Mouse (Mus musculus) midbrain, embryonic 10.5 days (tissue): Measurements from ENCODE around the gene Eci3. TPM values are rescaled to one million over a fixed set of nuclear protein-coding genes. Genes with fewer than 3 reads are reported as not detected.
"Not testable (repeated sequence)": the region's sequence is repeated elsewhere in the genome, so short reads cannot be mapped to it uniquely, and the experiment has no call there.

Experiments
- DNase-seq: peaks from one replicate; pipeline ENCODE4 v3.0.0-alpha.2; 2017; ENCODE audit warnings: low spot score
- H3K27ac ChIP-seq: fragments of 300-500 bp; sonication (generic); replicated peaks from 2 replicates; pipeline ENCODE4 v1.5.1; 2016; ENCODE audit warnings: mild to moderate bottlenecking
- H3K27me3 ChIP-seq: fragments of 300-500 bp; sonication (generic); 2 replicates; pipeline ENCODE4 v1.6.1; 2016; ENCODE audit warnings: low read depth, mild to moderate bottlenecking; ENCODE audit not compliant: poor library complexity, severe bottlenecking
- H3K36me3 ChIP-seq: fragments of 300-500 bp; sonication (generic); 2 replicates; pipeline ENCODE4 v1.6.1; 2016; ENCODE audit warnings: mild to moderate bottlenecking, moderate library complexity
- H3K4me1 ChIP-seq: fragments of 300-500 bp; sonication (generic); 2 replicates; pipeline ENCODE4 v1.6.1; 2016
- H3K4me3 ChIP-seq: fragments of 300-500 bp; sonication (generic); 2 replicates; pipeline ENCODE4 v1.5.1; 2016; ENCODE audit warnings: mild to moderate bottlenecking, moderate library complexity
- H3K9me3 ChIP-seq: fragments of 300-500 bp; sonication (generic); replicated peaks from 2 replicates; pipeline ENCODE4 v1.6.1; 2016; ENCODE audit warnings: mild to moderate bottlenecking
- WGBS: fragments of 180-500 bp; shearing (Covaris S2); methylation state at CpG from one replicate; pipeline ENCODE4 v1.1.7; 2016; 5-methylcytosine and 5-hydroxymethylcytosine counted together
- polyA plus RNA-seq: library from polyadenylated mRNA; unstranded; fragments of >200 nt; fragmentation: Nextera tagmentation; extraction: Ambion mirVana; gene quantifications from 2 replicates; pipeline ENCODE4 v1.2.1, GENCODE M21; 2016

Gene Eci3
- polyA plus RNA-seq, 1 experiment from 2014 or later: 0.32 TPM

- not testable (repeated sequence) for H3K4me1 ChIP-seq
These were observed 8.8 kb upstream of the Eci3 start for GRCm38 (mm10) chr13:34972456-34972855.

GRCm38 (mm10) chr13:34965647-34966046 lies 2.0 kb upstream of the Eci3 start:
- H3K9me3 ChIP-seq, H3K4me3 ChIP-seq, DNase-seq, H3K27ac ChIP-seq, H3K36me3 ChIP-seq: not testable (repeated sequence)
- H3K4me1 ChIP-seq: peaks cover 18% of the 10 kb centered on the region
- WGBS: 77% methylated on average over 9 of the region's 9 CpGs
- H3K27me3 ChIP-seq: peaks cover 44% of the 10 kb centered on the region

More at GRCm38 (mm10) chr13:34972456-34972855, 8.8 kb upstream of the Eci3 start:
- not testable (repeated sequence) for H3K27me3 ChIP-seq, H3K9me3 ChIP-seq, H3K27ac ChIP-seq, DNase-seq, H3K4me3 ChIP-seq
- peaks cover 12% of the 10 kb centered on the region for H3K36me3 ChIP-seq

GRCm38 (mm10) chr13:34964866-34965265 lies 1.3 kb upstream of the Eci3 start:
- no peaks in the 10 kb centered on the region for H3K9me3 ChIP-seq
- H3K27me3 ChIP-seq: peaks cover 44% of the 10 kb centered on the region
- peak overlapping the region; percentile 62 for H3K4me3 ChIP-seq
- H3K36me3 ChIP-seq: no peaks in the 10 kb centered on the region
- peaks cover 18% of the 10 kb centered on the region for H3K4me1 ChIP-seq
- no peak overlapping the region for H3K27ac ChIP-seq
- 4% methylated on average over 5 of the region's 5 CpGs for WGBS
- DNase-seq: no peak

GRCm38 (mm10) chr13:34964419-34964818 lies 809 bp upstream of the Eci3 start:
- no peak overlapping the region for H3K27ac ChIP-seq
- no peaks in the 10 kb centered on the region for H3K36me3 ChIP-seq
- peak; percentile 22 for DNase-seq
- H3K9me3 ChIP-seq: no peaks in the 10 kb centered on the region
- peak overlapping the region; percentile 62 for H3K4me3 ChIP-seq
- 6% methylated on average over 14 of the region's 14 CpGs for WGBS
- peaks cover 18% of the 10 kb centered on the region for H3K4me1 ChIP-seq
- H3K27me3 ChIP-seq: peaks cover 44% of the 10 kb centered on the region

GRCm38 (mm10) chr13:34960996-34961770 lies 2.4 kb downstream of the Eci3 start:
- Histone ChIP-seq H3K27me3 (peaks cover 38% of the 10 kb centered on the region), H3K9me3 (no peaks in the 10 kb centered on the region), H3K27ac (no peak overlapping the region), H3K36me3 (no peaks in the 10 kb centered on the region), H3K4me3 (no peak overlapping the region), H3K4me1 (peaks cover 18% of the 10 kb centered on the region)
- 83% methylated on average over 4 of the region's 4 CpGs for WGBS
- no peak for DNase-seq

GRCm38 (mm10) chr13:34958158-34958557 lies 5.5 kb downstream of the Eci3 start:
- not testable (repeated sequence) for H3K27ac ChIP-seq, H3K27me3 ChIP-seq, H3K4me1 ChIP-seq, DNase-seq, H3K4me3 ChIP-seq, H3K36me3 ChIP-seq, H3K9me3 ChIP-seq
- WGBS: 90% methylated on average over 3 of the region's 3 CpGs

- 86% methylated on average over 4 of the region's 4 CpGs for WGBS
- no peaks in the 10 kb centered on the region for H3K9me3 ChIP-seq
- H3K27me3 ChIP-seq: no peaks in the 10 kb centered on the region
- no peak overlapping the region for H3K27ac ChIP-seq
- H3K4me1 ChIP-seq: no peaks in the 10 kb centered on the region
- H3K4me3 ChIP-seq: no peak overlapping the region
- DNase-seq: no peak
- no peaks in the 10 kb centered on the region for H3K36me3 ChIP-seq
These were observed 6.7 kb downstream of the Eci3 start for GRCm38 (mm10) chr13:34956901-34957300.

- not testable (repeated sequence) for DNase-seq, H3K4me1 ChIP-seq, H3K4me3 ChIP-seq, H3K27ac ChIP-seq, H3K9me3 ChIP-seq, H3K27me3 ChIP-seq, H3K36me3 ChIP-seq
- WGBS: 93% methylated on average over 2 of the region's 2 CpGs
These were observed 12.2 kb downstream of the Eci3 start for GRCm38 (mm10) chr13:34951437-34951836.

GRCm38 (mm10) chr13:34942370-34942769 lies 21.2 kb downstream of the Eci3 start:
- DNase-seq: no peak
- Histone ChIP-seq H3K4me1 (no peaks in the 10 kb centered on the region), H3K4me3 (no peak overlapping the region), H3K27me3 (no peaks in the 10 kb centered on the region), H3K27ac (no peak overlapping the region), H3K36me3 (no peaks in the 10 kb centered on the region), H3K9me3 (no peaks in the 10 kb centered on the region)

GRCm38 (mm10) chr13:34934931-34935644 lies 28.5 kb downstream of the Eci3 start:
- WGBS: 88% methylated on average over 10 of the region's 10 CpGs
- no peak overlapping the region for H3K27ac ChIP-seq
- no peaks in the 10 kb centered on the region for H3K9me3 ChIP-seq
- no peak for DNase-seq
- H3K4me3 ChIP-seq: no peak overlapping the region
- no peaks in the 10 kb centered on the region for H3K4me1 ChIP-seq
- H3K27me3 ChIP-seq: no peaks in the 10 kb centered on the region
- no peaks in the 10 kb centered on the region for H3K36me3 ChIP-seq

GRCm38 (mm10) chr13:34924210-34924609 lies 39.4 kb downstream of the Eci3 start, which contains the start of the genes Fam217a and 4933417A18Rik:
Fam217a (minus strand) TSS chr13:34924310.
4933417A18Rik (plus strand) TSS chr13:34924409.
- no peak for DNase-seq
- Histone ChIP-seq H3K27ac (no peak within 1 kb of the TSS), H3K27me3 (no peaks in the 10 kb centered on the region), H3K9me3 (no peaks in the 10 kb centered on the region), H3K4me1 (no peaks in the 10 kb centered on the region), H3K36me3 (no peaks in the 10 kb centered on the region), H3K4me3 (no peak within 1 kb of the TSS)
- 88% methylated on average over 4 of the region's 4 CpGs for WGBS

GRCm38 (mm10) chr13:34916520-34917167 lies 47.0 kb downstream of the Eci3 start:
- H3K9me3 ChIP-seq: no peaks in the 10 kb centered on the region
- WGBS: 41% methylated on average over 37 of the region's 37 CpGs
- H3K27me3 ChIP-seq: 0 out of 2 replicates have a peak, but pooled peaks cover 4% of the 10 kb centered on the region
- no peaks in the 10 kb centered on the region for H3K36me3 ChIP-seq
- peaks cover 9% of the 10 kb centered on the region for H3K4me1 ChIP-seq
- peak overlapping the region; percentile 43 for H3K4me3 ChIP-seq
- peak; percentile 60 for DNase-seq
- H3K27ac ChIP-seq: peak overlapping the region; percentile 71

- 89% methylated on average over 9 of the region's 9 CpGs for WGBS
- DNase-seq: no peak
These were observed 49.0 kb downstream of the Eci3 start for GRCm38 (mm10) chr13:34914614-34915013.

More at GRCm38 (mm10) chr13:34914614-34915013, 49.0 kb downstream of the Eci3 start:
- peaks cover 9% of the 10 kb centered on the region for H3K4me1 ChIP-seq
- no peak overlapping the region for H3K4me3 ChIP-seq
- 0 out of 2 replicates have a peak, but pooled peaks cover 4% of the 10 kb centered on the region for H3K27me3 ChIP-seq
- H3K36me3 ChIP-seq: no peaks in the 10 kb centered on the region
- no peak overlapping the region for H3K27ac ChIP-seq
- H3K9me3 ChIP-seq: no peaks in the 10 kb centered on the region
